Mouse (Mus musculus) forebrain, embryonic 11.5 days (tissue): ENCODE data around the gene Snx8. TPM values are rescaled to one million over a fixed set of nuclear protein-coding genes. Genes with fewer than 3 reads are reported as not detected.
A peak's percentile ranks its signal among the peaks of the same experiment; 100 is the strongest.

ENCODE experiments used
- ATAC-seq: fragments of 200-750 bp; cut with Nextera tagmentation; replicated peaks from 2 replicates; pipeline ENCODE4 v1.8.0; 2017; ENCODE audit warnings: moderate TSS enrichment; ENCODE audit not compliant: low FRiP score
- DNase-seq: peaks from one replicate; pipeline ENCODE4 v3.0.0-alpha.2; 2017; ENCODE audit warnings: low spot score
- H3K27ac ChIP-seq: fragments of 300-500 bp; sonication (generic); 2 replicates; pipeline ENCODE4 v1.5.1; 2014; ENCODE audit warnings: low read depth, low read length
- H3K27me3 ChIP-seq: fragments of 300-500 bp; sonication (generic); 2 replicates; pipeline ENCODE4 v1.6.1; 2014; ENCODE audit warnings: mild to moderate bottlenecking, low read length, mixed read lengths; ENCODE audit not compliant: control insufficient read depth, insufficient read depth
- H3K36me3 ChIP-seq: fragments of 300-500 bp; sonication (generic); 2 replicates; pipeline ENCODE4 v1.6.1; 2014; ENCODE audit warnings: mild to moderate bottlenecking, low read length, moderate library complexity, mixed read lengths; ENCODE audit not compliant: control insufficient read depth, insufficient read depth
- H3K4me1 ChIP-seq: fragments of 300-500 bp; sonication (generic); replicated peaks from 2 replicates; pipeline ENCODE4 v1.6.1; 2014; ENCODE audit warnings: low read length, mixed read lengths; ENCODE audit not compliant: control insufficient read depth, insufficient read depth
- H3K4me2 ChIP-seq: fragments of 300-500 bp; sonication (generic); 2 replicates; pipeline ENCODE4 v1.6.1; 2014; ENCODE audit warnings: low read depth, mild to moderate bottlenecking, low read length, moderate library complexity, mixed read lengths; ENCODE audit not compliant: severe bottlenecking
- H3K4me3 ChIP-seq: fragments of 300-500 bp; sonication (generic); 2 replicates; pipeline ENCODE4 v1.5.1; 2014; ENCODE audit warnings: low read depth, low read length
- H3K9ac ChIP-seq: fragments of 300-500 bp; sonication (generic); 2 replicates; pipeline ENCODE4 v1.6.1; 2014; ENCODE audit warnings: low read length
- H3K9me3 ChIP-seq: fragments of 300-500 bp; sonication (generic); 2 replicates; pipeline ENCODE4 v1.6.1; 2016; ENCODE audit warnings: low read length, mixed read lengths; ENCODE audit not compliant: control insufficient read depth
- WGBS: fragments of 180-500 bp; shearing (Covaris S2); extraction: QIAGEN DNeasy Blood & Tissue Kit; methylation state at CpG from one replicate; pipeline ENCODE4 v1.1.7; 2014; 5-methylcytosine and 5-hydroxymethylcytosine counted together
- polyA plus RNA-seq: library from polyadenylated mRNA; unstranded; fragments of >200 nt; fragmentation: Nextera tagmentation; extraction: Ambion mirVana; gene quantifications from 2 replicates; pipeline ENCODE4 v1.2.1, GENCODE M21; 2014

The Snx8 gene
- polyA plus RNA-seq, 1 experiment from 2014 or later: 10.6 TPM

DNA sequence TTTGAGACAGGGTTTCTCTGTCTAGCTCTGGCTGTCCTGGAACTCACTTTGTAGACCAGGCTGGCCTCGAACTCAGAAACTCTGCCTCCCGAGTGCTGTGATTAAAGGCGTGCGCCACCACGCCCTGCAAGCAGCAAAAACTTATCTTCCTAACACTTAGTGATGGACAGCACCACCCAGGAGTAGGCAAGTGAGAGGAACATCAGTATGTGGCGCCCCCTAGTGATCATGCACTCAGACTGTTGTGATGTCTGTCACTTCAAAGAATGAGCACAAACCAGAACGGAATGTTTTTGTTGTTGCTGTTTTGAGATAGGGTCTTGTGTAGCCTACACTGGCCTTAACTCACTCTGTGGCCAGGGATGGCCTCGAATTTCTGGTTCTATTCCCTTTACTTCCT is 22.3 kb upstream of the Snx8 start:
- no peaks in the 10 kb centered on the region for H3K4me1 ChIP-seq
- no peak overlapping the region for H3K27ac ChIP-seq
- H3K4me2 ChIP-seq: no peak overlapping the region
- WGBS: 53% methylated on average over 8 of the region's 8 CpGs
- ATAC-seq (no peak), DNase-seq (peak; percentile 71)
- no peaks in the 10 kb centered on the region for H3K9me3 ChIP-seq
- no peaks in the 10 kb centered on the region for H3K27me3 ChIP-seq
- H3K4me3 ChIP-seq: no peak overlapping the region
- H3K36me3 ChIP-seq: no peaks in the 10 kb centered on the region
- no peak overlapping the region for H3K9ac ChIP-seq

DNA sequence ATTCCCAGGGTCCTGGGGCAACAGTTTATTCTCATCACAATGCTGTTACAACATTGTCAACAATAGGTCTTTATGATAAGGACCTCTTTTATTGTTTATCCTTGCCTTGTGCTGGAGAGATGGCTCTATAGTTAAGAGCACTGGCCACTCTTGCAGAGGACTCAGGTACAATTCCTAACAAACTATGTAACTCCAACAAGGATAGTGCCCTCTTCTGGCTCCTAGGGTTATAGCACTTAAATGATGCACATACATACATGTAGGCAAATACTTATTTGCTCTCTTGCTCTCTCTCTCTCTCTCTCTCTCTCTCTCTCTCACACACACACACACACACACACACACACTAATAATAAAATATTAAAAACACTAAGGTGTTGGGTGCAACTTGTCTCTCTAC is 19.7 kb upstream of the Snx8 start:
- H3K4me1 ChIP-seq: no peaks in the 10 kb centered on the region
- H3K4me3 ChIP-seq: no peak overlapping the region
- H3K36me3 ChIP-seq: no peaks in the 10 kb centered on the region
- no peak overlapping the region for H3K4me2 ChIP-seq
- H3K27ac ChIP-seq: no peak overlapping the region
- no peaks in the 10 kb centered on the region for H3K9me3 ChIP-seq
- H3K27me3 ChIP-seq: no peaks in the 10 kb centered on the region
- no peak overlapping the region for H3K9ac ChIP-seq
- DNase-seq (no peak), ATAC-seq (no peak)

DNA sequence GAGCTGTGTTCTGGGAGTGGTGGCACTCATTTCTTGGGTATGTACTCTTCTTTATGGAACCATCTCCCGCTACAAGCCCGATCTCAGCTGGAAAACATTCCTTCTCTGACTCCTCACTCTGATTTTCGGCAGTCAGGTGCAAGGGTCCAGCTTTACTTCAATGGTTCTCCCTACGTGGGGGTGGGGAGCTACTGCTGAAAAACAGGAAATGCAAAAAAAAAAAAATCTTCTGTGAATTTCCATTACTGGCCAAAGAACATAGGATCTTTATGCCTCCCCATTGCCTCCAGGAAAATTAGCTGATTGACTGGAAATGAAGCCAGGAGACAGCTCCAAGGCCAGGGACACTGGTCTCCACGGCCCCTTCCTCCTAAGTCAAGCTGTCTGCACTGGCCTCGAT is 17.6 kb upstream of the Snx8 start:
- no peaks in the 10 kb centered on the region for H3K9me3 ChIP-seq
- H3K4me1 ChIP-seq: no peaks in the 10 kb centered on the region
- H3K36me3 ChIP-seq: no peaks in the 10 kb centered on the region
- no peak overlapping the region for H3K9ac ChIP-seq
- no peak for ATAC-seq
- DNase-seq: no peak
- 72% methylated on average over 6 of the region's 6 CpGs for WGBS
- H3K27me3 ChIP-seq: no peaks in the 10 kb centered on the region
- no peak overlapping the region for H3K4me3 ChIP-seq
- H3K4me2 ChIP-seq: no peak overlapping the region
- H3K27ac ChIP-seq: no peak overlapping the region

- Histone ChIP-seq H3K36me3 (no peaks in the 10 kb centered on the region), H3K27me3 (no peaks in the 10 kb centered on the region), H3K9ac (no peak overlapping the region), H3K27ac (no peak overlapping the region), H3K4me3 (no peak overlapping the region), H3K4me2 (no peak overlapping the region), H3K4me1 (no peaks in the 10 kb centered on the region), H3K9me3 (no peaks in the 10 kb centered on the region)
- ATAC-seq (no peak), DNase-seq (no peak)
- 82% methylated on average over 6 of the region's 6 CpGs for WGBS
These were observed 16.1 kb upstream of the Snx8 start for GRCm38 (mm10) chr5:140405126-140405525.

DNA sequence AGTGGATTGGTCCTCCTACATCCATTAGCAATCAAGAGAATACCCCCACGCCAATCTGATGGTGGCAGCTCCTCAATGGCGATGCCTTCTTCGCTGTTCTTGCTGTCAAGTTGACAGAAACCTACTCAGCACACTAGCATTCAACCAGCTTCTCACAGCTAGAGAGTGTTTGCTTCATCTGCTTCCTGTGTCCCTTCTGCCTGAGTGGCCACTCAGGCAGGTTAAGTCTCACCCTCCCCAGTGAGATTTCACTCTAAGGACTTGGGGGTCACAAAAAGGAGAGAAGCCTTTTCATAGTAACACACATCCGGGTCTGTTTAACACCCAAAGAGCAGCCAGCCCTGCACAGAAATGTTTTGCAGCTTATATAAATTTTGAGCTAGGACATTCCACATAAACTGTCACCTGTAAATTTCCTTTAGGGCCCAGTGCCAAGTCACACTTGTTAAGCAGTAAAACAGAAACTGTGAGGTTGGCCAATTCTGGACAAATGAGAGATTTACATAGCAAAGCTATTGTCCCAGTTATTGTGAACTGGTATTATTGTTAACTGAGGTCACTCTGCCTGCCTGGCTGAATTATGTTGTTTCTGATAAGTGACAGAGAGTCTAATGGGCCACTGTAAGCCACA is 13.7 kb upstream of the Snx8 start:
- Histone ChIP-seq H3K9me3 (no peaks in the 10 kb centered on the region), H3K36me3 (no peaks in the 10 kb centered on the region), H3K27ac (no peak overlapping the region), H3K27me3 (no peaks in the 10 kb centered on the region), H3K4me2 (no peak overlapping the region), H3K4me1 (no peaks in the 10 kb centered on the region), H3K9ac (no peak overlapping the region), H3K4me3 (no peak overlapping the region)
- no peak for DNase-seq
- ATAC-seq: no peak
- 91% methylated on average over 4 of the region's 4 CpGs for WGBS

DNA sequence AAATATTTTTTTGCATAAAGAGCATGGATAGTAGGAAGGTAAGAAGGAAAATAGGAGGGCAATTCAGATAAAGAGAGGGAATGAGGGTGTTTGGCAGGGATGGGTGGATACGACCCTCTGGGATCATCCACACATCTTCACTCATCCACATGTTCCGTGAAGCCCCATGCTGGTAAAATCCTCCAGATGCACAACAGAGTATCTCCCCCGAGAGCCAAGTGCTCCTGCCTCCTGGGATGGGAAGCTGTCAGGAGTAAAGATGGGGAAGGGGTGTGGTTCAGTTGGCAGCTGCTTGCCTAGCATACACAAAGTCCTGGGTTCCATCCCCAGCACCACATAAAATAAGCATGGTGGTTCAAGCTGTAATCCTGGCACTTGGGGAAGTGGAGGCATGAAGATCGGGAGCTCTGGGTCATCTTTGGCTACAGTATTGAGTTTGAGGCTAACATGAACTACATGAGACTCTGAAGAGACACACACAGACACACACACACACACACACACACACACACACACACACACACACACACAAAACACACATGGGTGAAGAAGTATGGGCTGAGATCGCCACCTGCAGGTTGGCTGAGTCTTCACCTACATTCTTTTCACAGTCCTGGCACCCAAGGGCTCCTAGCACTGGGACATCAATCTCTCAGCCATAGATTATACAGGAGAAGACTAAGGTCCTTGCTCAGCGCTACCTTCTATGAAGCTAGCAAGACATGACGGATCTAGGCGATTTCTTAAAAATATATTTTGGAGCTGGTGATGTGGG is 7.3 kb upstream of the Snx8 start:
- WGBS: 68% methylated on average over 8 of the region's 8 CpGs
- Histone ChIP-seq H3K27ac (no peak overlapping the region), H3K4me2 (no peak overlapping the region), H3K36me3 (no peaks in the 10 kb centered on the region), H3K9me3 (no peaks in the 10 kb centered on the region), H3K4me3 (no peak overlapping the region), H3K27me3 (no peaks in the 10 kb centered on the region), H3K9ac (no peak overlapping the region), H3K4me1 (no peaks in the 10 kb centered on the region)
- DNase-seq (no peak), ATAC-seq (no peak)

DNA sequence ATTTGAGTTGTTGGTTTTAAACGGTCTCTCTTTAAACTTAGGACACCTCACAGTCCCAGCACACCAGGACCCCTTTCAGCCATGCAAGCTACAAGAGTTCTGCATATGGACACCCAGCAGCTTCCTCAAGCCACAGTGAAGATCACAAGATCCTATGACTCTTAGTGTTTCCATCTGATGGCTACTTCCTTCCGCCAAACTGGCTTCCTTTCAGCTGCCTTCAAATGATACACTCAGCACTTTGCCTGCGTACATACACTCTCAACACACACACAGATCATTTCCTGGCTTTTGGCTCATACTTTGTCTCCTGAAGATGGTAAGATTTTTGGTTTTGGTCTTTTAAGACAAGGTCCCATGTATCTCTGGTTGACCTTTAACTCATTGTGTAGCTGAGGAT is 3.6 kb upstream of the Snx8 start:
- DNase-seq (no peak), ATAC-seq (no peak)

DNA sequence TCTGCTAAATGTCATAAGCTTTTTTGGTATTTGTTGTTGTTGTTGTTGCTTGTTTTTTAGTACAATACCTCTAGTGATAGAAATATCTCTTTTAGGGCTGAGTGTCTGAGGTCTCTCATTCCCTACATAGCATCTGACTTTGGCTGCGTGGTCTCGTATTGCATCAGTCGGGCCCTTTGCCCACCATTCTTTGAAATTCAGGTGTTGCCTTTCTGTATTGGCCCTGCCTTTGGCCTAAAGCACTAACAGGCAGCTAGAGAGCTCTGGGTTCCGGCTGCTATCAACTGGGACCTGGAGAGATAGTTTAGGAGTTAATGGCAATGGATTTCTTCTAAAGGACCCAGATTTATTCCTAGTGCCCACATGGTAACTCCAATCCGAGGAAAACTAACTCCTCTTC is 2.9 kb upstream of the Snx8 start:
- ATAC-seq (no peak), DNase-seq (no peak)
- Histone ChIP-seq H3K36me3 (no peaks in the 10 kb centered on the region), H3K4me1 (0 out of 2 replicates have a peak, but pooled peaks cover 2% of the 10 kb centered on the region), H3K4me3 (no peak overlapping the region), H3K9ac (no peak overlapping the region), H3K9me3 (no peaks in the 10 kb centered on the region), H3K27ac (no peak overlapping the region), H3K4me2 (no peak overlapping the region), H3K27me3 (no peaks in the 10 kb centered on the region)
- WGBS: 88% methylated on average over 5 of the region's 5 CpGs

More for the DNA sequence above, 3.6 kb upstream of the Snx8 start:
- Histone ChIP-seq H3K4me1 (0 out of 2 replicates have a peak, but pooled peaks cover 2% of the 10 kb centered on the region), H3K36me3 (no peaks in the 10 kb centered on the region), H3K27ac (no peak overlapping the region), H3K9ac (no peak overlapping the region), H3K4me2 (no peak overlapping the region), H3K4me3 (no peak overlapping the region), H3K27me3 (no peaks in the 10 kb centered on the region), H3K9me3 (no peaks in the 10 kb centered on the region)
- 89% methylated on average over 3 of the region's 3 CpGs for WGBS

- Histone ChIP-seq H3K36me3 (no peaks in the 10 kb centered on the region), H3K27ac (no peak overlapping the region), H3K4me2 (no peak overlapping the region), H3K27me3 (no peaks in the 10 kb centered on the region), H3K4me1 (0 out of 2 replicates have a peak, but pooled peaks cover 2% of the 10 kb centered on the region), H3K4me3 (no peak overlapping the region), H3K9ac (no peak overlapping the region), H3K9me3 (no peaks in the 10 kb centered on the region)
- WGBS: 73% methylated on average over 1 of the region's 1 CpGs
- no peak for DNase-seq
- no peak for ATAC-seq
These were observed 2.4 kb upstream of the Snx8 start for GRCm38 (mm10) chr5:140391435-140391834.
